Mouse (Mus musculus) forebrain, embryonic 12.5 days (tissue): ENCODE data around the gene Mall. TPM values are rescaled to one million over a fixed set of nuclear protein-coding genes. Genes with fewer than 3 reads are reported as not detected.

Experiments used
- ATAC-seq: fragments of 200-750 bp; cut with Nextera tagmentation; 2 replicates; pipeline ENCODE4 v1.8.0; 2017; ENCODE audit warnings: moderate TSS enrichment; ENCODE audit not compliant: low FRiP score
- H3K27ac ChIP-seq: fragments of 300-500 bp; sonication (generic); 2 replicates; pipeline ENCODE4 v1.5.1; 2016; ENCODE audit warnings: mild to moderate bottlenecking
- H3K27me3 ChIP-seq: fragments of 300-500 bp; sonication (generic); 2 replicates; pipeline ENCODE4 v1.6.1; 2016; ENCODE audit warnings: mild to moderate bottlenecking
- H3K36me3 ChIP-seq: fragments of 300-500 bp; sonication (generic); replicated peaks from 2 replicates; pipeline ENCODE4 v1.6.1; 2016; ENCODE audit warnings: mild to moderate bottlenecking
- H3K4me1 ChIP-seq: fragments of 300-500 bp; sonication (generic); 2 replicates; pipeline ENCODE4 v1.6.1; 2016
- H3K4me2 ChIP-seq: fragments of 300-500 bp; sonication (generic); 2 replicates; pipeline ENCODE4 v1.6.1; 2016; ENCODE audit warnings: mild to moderate bottlenecking, moderate library complexity
- H3K4me3 ChIP-seq: fragments of 300-500 bp; sonication (generic); replicated peaks from 2 replicates; pipeline ENCODE4 v1.5.1; 2016; ENCODE audit warnings: mild to moderate bottlenecking
- H3K9ac ChIP-seq: fragments of 300-500 bp; sonication (generic); 2 replicates; pipeline ENCODE4 v1.6.1; 2016; ENCODE audit warnings: mild to moderate bottlenecking
- H3K9me3 ChIP-seq: fragments of 300-500 bp; sonication (generic); 2 replicates; pipeline ENCODE4 v1.6.1; 2016
- WGBS: fragments of 180-500 bp; shearing (Covaris S2); methylation state at CpG from one replicate; pipeline ENCODE4 v1.1.7; 2016; 5-methylcytosine and 5-hydroxymethylcytosine counted together
- polyA plus RNA-seq: library from polyadenylated mRNA; unstranded; fragments of >200 nt; fragmentation: Nextera tagmentation; extraction: Ambion mirVana; gene quantifications from 2 replicates; pipeline ENCODE4 v1.2.1, GENCODE M21; 2016

The Mall gene
- polyA plus RNA-seq: 0.66 and 0.67 TPM in 2 replicates

GRCm38 (mm10) chr2:127729671-127730070, at the start of gene Mall:
Gene Mall, minus strand, starts transcription at chr2:127729932.
- Histone ChIP-seq H3K4me1 (peaks cover 6% of the 10 kb centered on the region; the same call in 1 of the 2 replicates), H3K9ac (no peak within 1 kb of the TSS; the same call in 1 of the 2 replicates), H3K27ac (no peak within 1 kb of the TSS), H3K9me3 (no peaks in the 10 kb centered on the region), H3K4me3 (peak within 1 kb of the TSS; percentile 21), H3K4me2 (peak within 1 kb of the TSS; percentile 50), H3K36me3 (no peaks in the 10 kb centered on the region), H3K27me3 (peaks cover 30% of the 10 kb centered on the region)
- no peak for ATAC-seq
- WGBS: under 1% methylated on average over 26 of the region's 26 CpGs

- Histone ChIP-seq H3K27me3 (no peaks in the 10 kb centered on the region), H3K4me2 (no peak overlapping the region), H3K9me3 (no peaks in the 10 kb centered on the region), H3K4me1 (peaks cover 11% of the 10 kb centered on the region), H3K4me3 (no peak overlapping the region), H3K9ac (no peak overlapping the region), H3K36me3 (peaks cover 17% of the 10 kb centered on the region), H3K27ac (no peak overlapping the region)
- no peak for ATAC-seq
- 88% methylated on average over 5 of the region's 5 CpGs for WGBS
Measured at GRCm38 (mm10) chr2:127778451-127778850, 48.7 kb upstream of the Mall start.

GRCm38 (mm10) chr2:127775013-127775412, 45.3 kb upstream of the Mall start:
- Histone ChIP-seq H3K36me3 (peaks cover 37% of the 10 kb centered on the region), H3K27ac (0 out of 2 replicates have a peak overlapping the region, but pooled peaks have one; percentile 15), H3K9me3 (no peaks in the 10 kb centered on the region), H3K4me1 (peaks cover 11% of the 10 kb centered on the region), H3K27me3 (no peaks in the 10 kb centered on the region), H3K9ac (no peak overlapping the region), H3K4me3 (no peak overlapping the region), H3K4me2 (no peak overlapping the region)
- WGBS: 60% methylated on average over 3 of the region's 3 CpGs
- peak; percentile 51; the same call in 1 of the 2 replicates for ATAC-seq

GRCm38 (mm10) chr2:127774578-127774941, 44.8 kb upstream of the Mall start:
- WGBS: 0% methylated on average over 1 of the region's 1 CpGs
- Histone ChIP-seq H3K4me3 (no peak overlapping the region), H3K9ac (no peak overlapping the region), H3K27ac (peak overlapping the region; percentile 77), H3K36me3 (peaks cover 41% of the 10 kb centered on the region), H3K9me3 (no peaks in the 10 kb centered on the region), H3K4me1 (peaks cover 11% of the 10 kb centered on the region), H3K27me3 (no peaks in the 10 kb centered on the region), H3K4me2 (no peak overlapping the region)
- peak; percentile 78 for ATAC-seq

- Histone ChIP-seq H3K27ac (peak overlapping the region; percentile 77), H3K27me3 (no peaks in the 10 kb centered on the region), H3K9ac (peak overlapping the region; percentile 25; the same call in 1 of the 2 replicates), H3K4me1 (peaks cover 11% of the 10 kb centered on the region), H3K9me3 (no peaks in the 10 kb centered on the region), H3K4me2 (peak overlapping the region; percentile 25; the same call in 1 of the 2 replicates), H3K4me3 (0 out of 2 replicates have a peak overlapping the region, but pooled peaks have one; percentile 8), H3K36me3 (peaks cover 45% of the 10 kb centered on the region)
- peak; percentile 88 for ATAC-seq
- 20% methylated on average over 15 of the region's 15 CpGs for WGBS
Measured at GRCm38 (mm10) chr2:127773938-127774577, 44.3 kb upstream of the Mall start.

GRCm38 (mm10) chr2:127761587-127761986, 31.9 kb upstream of the Mall start:
- no peak overlapping the region for H3K4me3 ChIP-seq
- H3K4me2 ChIP-seq: no peak overlapping the region
- H3K36me3 ChIP-seq: peaks cover 45% of the 10 kb centered on the region
- no peak overlapping the region for H3K27ac ChIP-seq
- WGBS: 95% methylated on average over 5 of the region's 5 CpGs
- no peaks in the 10 kb centered on the region; the same call in 1 of the 2 replicates for H3K4me1 ChIP-seq
- no peaks in the 10 kb centered on the region for H3K27me3 ChIP-seq
- H3K9me3 ChIP-seq: no peaks in the 10 kb centered on the region
- H3K9ac ChIP-seq: no peak overlapping the region
- ATAC-seq: no peak

GRCm38 (mm10) chr2:127760429-127761000, 30.8 kb upstream of the Mall start:
- Histone ChIP-seq H3K4me1 (no peaks in the 10 kb centered on the region; the same call in 1 of the 2 replicates), H3K4me3 (no peak overlapping the region), H3K4me2 (no peak overlapping the region), H3K36me3 (peaks cover 52% of the 10 kb centered on the region), H3K9me3 (no peaks in the 10 kb centered on the region), H3K27ac (no peak overlapping the region), H3K27me3 (no peaks in the 10 kb centered on the region), H3K9ac (no peak overlapping the region)
- ATAC-seq: no peak
- WGBS: 81% methylated on average over 10 of the region's 10 CpGs

GRCm38 (mm10) chr2:127760014-127760413, 30.3 kb upstream of the Mall start:
- Histone ChIP-seq H3K36me3 (peaks cover 52% of the 10 kb centered on the region), H3K9ac (no peak overlapping the region), H3K4me2 (no peak overlapping the region), H3K27ac (no peak overlapping the region), H3K9me3 (no peaks in the 10 kb centered on the region), H3K4me1 (no peaks in the 10 kb centered on the region; the same call in 1 of the 2 replicates), H3K4me3 (no peak overlapping the region), H3K27me3 (no peaks in the 10 kb centered on the region)
- 89% methylated on average over 6 of the region's 6 CpGs for WGBS
- ATAC-seq: no peak

- Histone ChIP-seq H3K4me3 (no peak overlapping the region), H3K27me3 (no peaks in the 10 kb centered on the region), H3K4me2 (no peak overlapping the region), H3K9me3 (no peaks in the 10 kb centered on the region), H3K27ac (no peak overlapping the region), H3K4me1 (no peaks in the 10 kb centered on the region; the same call in 1 of the 2 replicates), H3K9ac (no peak overlapping the region), H3K36me3 (peaks cover 58% of the 10 kb centered on the region)
- no peak for ATAC-seq
- 95% methylated on average over 5 of the region's 5 CpGs for WGBS
Measured at GRCm38 (mm10) chr2:127759157-127759880, 29.6 kb upstream of the Mall start.

GRCm38 (mm10) chr2:127757171-127757570, 27.4 kb upstream of the Mall start:
- peak overlapping the region; percentile 59 for H3K27ac ChIP-seq
- H3K27me3 ChIP-seq: no peaks in the 10 kb centered on the region
- WGBS: 55% methylated on average over 8 of the region's 8 CpGs
- no peak overlapping the region for H3K4me2 ChIP-seq
- no peaks in the 10 kb centered on the region; the same call in 1 of the 2 replicates for H3K4me1 ChIP-seq
- H3K9me3 ChIP-seq: no peaks in the 10 kb centered on the region
- H3K4me3 ChIP-seq: no peak overlapping the region
- ATAC-seq: peak; percentile 77
- peaks cover 57% of the 10 kb centered on the region for H3K36me3 ChIP-seq
- H3K9ac ChIP-seq: no peak overlapping the region

GRCm38 (mm10) chr2:127754113-127754512, 24.4 kb upstream of the Mall start:
- no peaks in the 10 kb centered on the region for H3K9me3 ChIP-seq
- 95% methylated on average over 4 of the region's 4 CpGs for WGBS
- H3K4me2 ChIP-seq: no peak overlapping the region
- H3K9ac ChIP-seq: no peak overlapping the region
- no peak for ATAC-seq
- H3K4me1 ChIP-seq: no peaks in the 10 kb centered on the region; the same call in 1 of the 2 replicates
- no peak overlapping the region for H3K27ac ChIP-seq
- H3K4me3 ChIP-seq: no peak overlapping the region
- no peaks in the 10 kb centered on the region for H3K27me3 ChIP-seq
- H3K36me3 ChIP-seq: peaks cover 32% of the 10 kb centered on the region

GRCm38 (mm10) chr2:127751849-127752610, 22.3 kb upstream of the Mall start:
- ATAC-seq: no peak
- H3K9me3 ChIP-seq: no peaks in the 10 kb centered on the region
- 83% methylated on average over 11 of the region's 11 CpGs for WGBS
- H3K36me3 ChIP-seq: peaks cover 30% of the 10 kb centered on the region
- no peak overlapping the region for H3K27ac ChIP-seq
- H3K4me2 ChIP-seq: no peak overlapping the region
- no peaks in the 10 kb centered on the region for H3K4me1 ChIP-seq
- H3K9ac ChIP-seq: no peak overlapping the region
- no peaks in the 10 kb centered on the region for H3K27me3 ChIP-seq
- no peak overlapping the region for H3K4me3 ChIP-seq
